Mouse (Mus musculus): ENCODE measurements around the gene Pwp2.

- TF ChIP-seq CTCF (IDR thresholded peaks at IDR 0.05; ENCODE audit: borderline replicate concordance, insufficient read depth, low read length): no peak
- TF ChIP-seq POLR2A (IDR thresholded peaks at IDR 0.05; ENCODE audit: low read depth, low read length): no peak
Observed at GRCm38 (mm10) chr10:78129998-78130397, 55.0 kb downstream of the Pwp2 start.
